In genomic region chr11:119942201-119942726, GRCm38 (mm10) we compare ENCODE assay signal across 8 mouse cellular contexts. TPM values are rescaled to one million over a fixed set of nuclear protein-coding genes. Genes with fewer than 3 reads are reported as not detected.
DNase-seq lines count a peak whose midpoint lies in the region; ATAC-seq lines count a peak whose summit lies in the region.

No protein-coding gene starts in this region.

- ATAC-seq in hindbrain, embryonic 14.5 days (ENCODE audit: low FRiP score), result peak; percentile 67; the same call in 1 of the 2 replicates
- ATAC-seq in megakaryocyte progenitor cell, adult 5-6 weeks (replicated peaks; ENCODE audit: poor library complexity), result 0 out of 2 replicates have a peak, but pooled peaks have one; percentile 1

- H3K36me3 ChIP-seq in hindbrain, embryonic 14.5 days (replicated peaks; ENCODE audit: control insufficient read depth, insufficient read depth), result no peaks in the 10 kb centered on the region

- no peaks in the 10 kb centered on the region for H3K9me3 ChIP-seq in hindbrain, embryonic 14.5 days (ENCODE audit: control insufficient read depth, low read length)

- H3K27me3 ChIP-seq in hindbrain, embryonic 14.5 days (ENCODE audit: control insufficient read depth, insufficient read depth, low read length), result 0 out of 2 replicates have a peak, but pooled peaks cover 3% of the 10 kb centered on the region

- peak; percentile 57 for DNase-seq in cerebellum, adult 9-10 months
- DNase-seq in cerebellum, adult 9-11 months, result no peak
- DNase-seq in retina, embryonic 14.5 days (ENCODE audit: low spot score), result peak; percentile 59
- DNase-seq in retina, postnatal 1 day, result no peak
- DNase-seq in hindbrain, embryonic 14.5 days (ENCODE audit: low spot score), result no peak
- no peak for DNase-seq in layer of hippocampus, postnatal 10 days (ENCODE audit: low spot score in 2 of 2)
- no peak for DNase-seq in right cerebral cortex, adult 18-20 months

- peaks cover 24% of the 10 kb centered on the region for H3K4me1 ChIP-seq in hindbrain, embryonic 14.5 days (replicated peaks; ENCODE audit: control insufficient read depth, insufficient read depth, low read length)

- peak overlapping the region; percentile 66; the same call in 1 of the 2 replicates for H3K27ac ChIP-seq in hindbrain, embryonic 14.5 days

- WGBS in hindbrain, embryonic 14.5 days, result 1% methylated on average over 41 of the region's 43 CpGs

- H3K9ac ChIP-seq in hindbrain, embryonic 14.5 days, result peak overlapping the region; percentile 68

- peak overlapping the region; percentile 93 for H3K4me2 ChIP-seq in hindbrain, embryonic 14.5 days (replicated peaks)

- H3K4me3 ChIP-seq in hindbrain, embryonic 14.5 days (replicated peaks; ENCODE audit: low read length), result peak overlapping the region; percentile 67

RNA-seq across cellular contexts. Expression of gene Baiap2, which starts 0.3 kb away (rescaled TPM):
- polyA plus RNA-seq in hindbrain, embryonic 14.5 days (2014; fragmentation: Nextera tagmentation; extraction: Ambion mirVana), result 13.7 and 14.4 TPM in 2 replicates
- 4.4 and 4.8 TPM in 2 replicates for total RNA-seq in megakaryocyte progenitor cell, adult 5-6 weeks (2015)
- 5.5 and 6.8 TPM in 2 replicates for total RNA-seq in megakaryocyte progenitor cell, adult 5-6 weeks (2017)
- 100 to 1,000 TPM in 1 of 2 experiments, 10 to 100 TPM in 1; 96.2 to 102 TPM for total RNA-seq in layer of hippocampus, postnatal 10 days (2021)

RNA-seq across cellular contexts. Expression of gene Chmp6, which starts 29.0 kb away (rescaled TPM):
- polyA plus RNA-seq in hindbrain, embryonic 14.5 days (2014; fragmentation: Nextera tagmentation; extraction: Ambion mirVana), result 91.1 and 95.5 TPM in 2 replicates
- total RNA-seq in megakaryocyte progenitor cell, adult 5-6 weeks (2015), result 15.9 and 16.2 TPM in 2 replicates
- 33.4 and 34.8 TPM in 2 replicates for total RNA-seq in megakaryocyte progenitor cell, adult 5-6 weeks (2017)
- total RNA-seq in layer of hippocampus, postnatal 10 days (2021), result 10 to 100 TPM; 43.0 to 44.5 TPM

Comparison
In these comparisons a context has a peak if more than half of its experiments do, and no peak if none do; other contexts are left out.
1. DNase-seq: peak in cerebellum, adult 9-10 months (single experiment) and retina, embryonic 14.5 days (single experiment); none in cerebellum, adult 9-11 months (single experiment), retina, postnatal 1 day (single experiment), hindbrain, embryonic 14.5 days (single experiment), layer of hippocampus, postnatal 10 days (0 of 2) and right cerebral cortex, adult 18-20 months (single experiment).
2. RNA of gene Baiap2, which starts 0.3 kb away (total RNA-seq): 96.2 to 102 TPM in layer of hippocampus, postnatal 10 days; 4.4 to 6.8 TPM in megakaryocyte progenitor cell, adult 5-6 weeks; every median in the first group is over 10 times any median in the second.